Mouse (Mus musculus) brain, embryonic 14.5 days (tissue): ENCODE measurements around the gene Ece1.

Experiments
- CTCF ChIP-seq: fragments of 200-500 bp; IDR thresholded peaks from 2 replicates; pipeline ENCODE4 v1.5.1; 2012; ENCODE audit warnings: inconsistent platforms, mild to moderate bottlenecking, moderate library complexity, borderline replicate concordance; ENCODE audit not compliant: insufficient read depth, insufficient read length; ENCODE audit errors: extremely low read depth
- POLR2A ChIP-seq: fragments of 200-500 bp; IDR thresholded peaks from 2 replicates; pipeline ENCODE4 v1.6.1; 2012; ENCODE audit warnings: mild to moderate bottlenecking, inconsistent platforms, borderline replicate concordance; ENCODE audit not compliant: poor library complexity, insufficient read depth, insufficient read length, severe bottlenecking; ENCODE audit errors: extremely low read depth

GRCm38 (mm10) chr4:137861461-137862011, 501 bp upstream of the Ece1 start:
- TF ChIP-seq CTCF: no peak
- TF ChIP-seq POLR2A: no peak
